Mouse (Mus musculus): ENCODE results near the gene Zdhhc22. TPM values are rescaled to one million over a fixed set of nuclear protein-coding genes. Genes with fewer than 3 reads are reported as not detected.

Gene Zdhhc22
- polyA plus RNA-seq, 1 experiment from 2014 or later, result 2.9 TPM

Small RNA genes within 50 kb of the gene (microRNA-seq; reads per million reads assigned to microRNA genes)
- gene Gm25847, result not detected

Other genes starting within 250 kb of the Zdhhc22 start
- 75.9 and 86.3 TPM in 2 replicates for gene Irf2bpl, start 105.6 kb downstream of the Zdhhc22 start, polyA plus RNA-seq (2016; fragmentation: Nextera tagmentation; extraction: Ambion mirVana)
- 41.1 and 46.9 TPM in 2 replicates for gene Cipc, start 43.4 kb downstream of the Zdhhc22 start, polyA plus RNA-seq (2016; fragmentation: Nextera tagmentation; extraction: Ambion mirVana)
- 1.8 and 2.3 TPM in 2 replicates for gene Tmem63c, start 30.9 kb upstream of the Zdhhc22 start, polyA plus RNA-seq (2016; fragmentation: Nextera tagmentation; extraction: Ambion mirVana)
- 0.33 and 0.43 TPM in 2 replicates for gene Ngb, start 112.1 kb upstream of the Zdhhc22 start, polyA plus RNA-seq (2016; fragmentation: Nextera tagmentation; extraction: Ambion mirVana)
- gene Gstz1, start 156.7 kb upstream of the Zdhhc22 start, polyA plus RNA-seq (2016; fragmentation: Nextera tagmentation; extraction: Ambion mirVana), result 24.1 and 24.6 TPM in 2 replicates
- gene Pomt2, start 157.5 kb upstream of the Zdhhc22 start, polyA plus RNA-seq (2016; fragmentation: Nextera tagmentation; extraction: Ambion mirVana), result 16.2 and 17.7 TPM in 2 replicates
- 1.6 and 2.5 TPM in 2 replicates for gene Samd15, start 209.3 kb upstream of the Zdhhc22 start, polyA plus RNA-seq (2016; fragmentation: Nextera tagmentation; extraction: Ambion mirVana)
- gene Tmed8, start 210.0 kb upstream of the Zdhhc22 start, polyA plus RNA-seq (2016; fragmentation: Nextera tagmentation; extraction: Ambion mirVana), result 5.4 and 6.0 TPM in 2 replicates
- gene Noxred1, start 248.3 kb upstream of the Zdhhc22 start, polyA plus RNA-seq (2016; fragmentation: Nextera tagmentation; extraction: Ambion mirVana), result 1.6 and 1.8 TPM in 2 replicates